Mouse (Mus musculus): Measurements from ENCODE around the gene Osbpl2.

The Osbpl2 gene

DNA sequence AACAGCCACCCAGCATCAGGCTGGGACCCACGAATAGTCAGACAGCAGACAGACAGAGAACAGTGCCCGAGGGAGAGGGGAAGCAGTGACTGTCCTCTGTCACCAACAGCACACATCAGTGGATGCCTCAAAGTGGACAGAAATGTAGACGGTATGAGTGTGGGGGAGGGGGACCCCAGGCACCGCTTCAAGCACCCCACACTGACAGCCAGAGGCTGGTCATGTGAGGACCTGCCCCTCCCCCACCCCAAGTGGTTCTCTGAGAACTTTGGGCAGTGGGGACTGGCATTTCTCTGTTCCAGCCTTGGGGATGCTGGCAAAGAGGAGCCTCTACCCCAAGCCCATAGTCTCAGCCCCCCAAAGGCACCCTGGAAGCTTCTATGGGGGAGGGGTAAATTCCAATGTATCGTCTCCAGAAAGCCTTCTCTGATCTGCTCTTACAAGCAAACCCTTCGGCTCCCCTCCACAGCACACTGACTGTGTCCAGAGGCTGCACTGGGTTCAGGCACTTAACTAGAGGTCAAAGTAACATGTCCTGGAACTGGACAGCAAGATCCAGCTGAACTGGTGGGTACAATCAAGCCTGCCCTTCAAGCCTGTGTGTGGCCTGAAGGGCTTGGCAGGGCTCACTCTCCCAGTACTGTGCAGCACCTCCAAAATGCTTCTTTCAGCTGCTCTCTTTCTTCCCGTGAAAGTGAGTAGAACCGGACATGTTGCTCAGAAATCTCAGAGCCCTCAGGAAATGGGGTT lies 13.5 kb upstream of the Osbpl2 start:
- no peak for DNase-seq

DNA sequence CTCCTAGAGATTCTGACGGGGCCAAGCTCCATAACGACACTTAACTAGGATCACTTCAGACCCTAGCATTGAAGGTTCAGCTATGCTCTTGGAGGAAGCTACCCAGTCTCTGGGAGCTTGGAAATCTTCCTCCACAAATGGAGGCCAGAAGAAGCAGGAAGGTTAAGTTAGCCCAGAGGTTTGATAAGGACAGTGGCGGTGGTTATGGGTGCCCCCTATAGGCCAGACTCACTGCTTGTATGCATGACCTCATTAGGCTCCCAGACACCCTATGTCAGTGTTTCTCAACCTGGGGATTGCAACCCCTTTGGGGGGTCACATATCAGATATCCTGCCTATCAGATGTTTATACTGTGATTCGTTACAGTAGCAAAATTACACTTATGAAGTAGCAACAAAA lies 12.0 kb upstream of the Osbpl2 start:
- DNase-seq = no peak

DNA sequence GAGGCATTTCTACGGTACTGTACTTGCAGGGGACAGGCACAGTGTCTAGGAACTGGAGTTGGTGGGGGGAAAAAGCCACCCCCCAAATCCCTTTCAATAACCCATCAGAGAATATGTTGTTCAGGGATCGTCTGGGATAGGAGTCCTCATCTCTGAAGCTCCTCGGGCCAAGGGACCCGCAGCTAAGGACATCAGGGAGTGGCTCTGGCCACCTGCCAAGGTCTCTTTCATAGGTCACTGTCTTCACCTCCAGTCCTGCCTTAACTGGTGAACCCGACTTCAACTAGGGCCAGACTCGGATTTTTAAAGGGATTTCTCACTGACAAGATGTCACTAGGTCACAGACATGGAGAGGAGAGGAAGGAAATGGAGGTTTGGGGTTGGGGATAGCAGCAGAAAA lies 10.8 kb upstream of the Osbpl2 start:
- no peak for DNase-seq

DNA sequence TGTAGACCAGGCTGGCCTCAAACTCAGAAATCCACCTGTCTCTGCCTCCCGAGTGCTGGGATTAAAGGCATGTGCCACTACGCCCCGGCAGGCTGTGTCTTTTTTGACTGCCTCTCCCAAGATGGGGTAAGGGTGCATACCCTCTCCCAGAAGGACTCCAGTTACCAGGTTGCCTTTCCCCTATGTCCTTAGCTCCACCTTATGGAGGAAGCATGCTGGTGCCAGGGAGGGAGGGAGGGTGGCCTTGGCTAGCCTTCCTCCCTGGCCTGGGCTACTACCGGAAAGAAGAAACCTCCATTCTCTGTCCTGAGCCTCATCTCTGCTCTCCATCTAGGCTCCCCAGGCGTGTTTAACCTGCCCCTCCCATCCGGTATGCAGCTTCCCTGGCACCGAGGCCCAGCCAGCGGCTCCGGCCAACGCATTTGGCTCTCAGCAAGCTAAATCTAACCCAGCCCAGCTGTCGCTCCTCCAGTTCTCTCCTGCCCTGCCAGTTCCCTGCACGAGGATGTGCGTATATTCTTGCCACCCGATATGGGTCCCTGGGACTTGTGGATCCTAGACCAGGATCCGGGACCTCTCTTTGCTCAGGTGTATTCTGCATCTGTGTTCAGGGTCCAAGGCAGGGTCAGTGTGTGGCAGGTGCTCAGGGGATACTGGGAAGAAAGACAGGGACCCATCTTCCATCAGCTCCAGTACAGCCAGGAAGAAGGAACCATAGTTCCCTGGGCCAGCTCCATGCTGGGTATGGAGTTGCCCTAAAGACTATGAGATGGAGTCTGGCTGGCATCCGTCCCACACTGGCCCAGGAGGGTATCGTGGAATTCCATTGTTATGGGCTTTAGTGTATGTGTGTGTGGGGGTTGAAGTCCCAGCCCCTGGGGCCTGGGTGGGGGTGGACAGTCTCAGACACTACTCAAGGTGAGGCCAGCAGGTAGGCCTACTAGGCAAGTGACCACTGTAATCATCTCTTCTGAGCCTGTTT lies 4.9 kb upstream of the Osbpl2 start:
- peak; percentile 79 for DNase-seq

DNA sequence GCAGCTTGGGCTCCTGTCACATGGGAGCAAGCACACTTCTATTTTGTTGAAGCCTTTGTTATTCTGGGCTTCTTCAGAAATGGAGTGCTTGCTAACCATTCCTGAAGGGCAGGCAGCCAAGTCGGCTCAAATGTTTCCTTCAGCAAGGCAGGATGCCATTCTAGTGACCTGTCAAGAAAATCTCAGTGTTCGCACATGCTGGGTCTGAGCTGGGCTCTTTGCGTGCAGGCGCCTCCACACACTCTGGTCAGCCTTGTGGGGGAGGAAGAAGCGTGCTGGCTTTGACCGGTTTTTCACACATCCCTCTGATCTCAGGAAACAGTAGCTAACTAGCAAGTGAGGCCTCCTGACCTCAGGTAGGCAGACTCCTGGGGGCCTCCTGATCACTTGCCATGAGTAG lies 3.8 kb upstream of the Osbpl2 start:
- no peak for DNase-seq

DNA sequence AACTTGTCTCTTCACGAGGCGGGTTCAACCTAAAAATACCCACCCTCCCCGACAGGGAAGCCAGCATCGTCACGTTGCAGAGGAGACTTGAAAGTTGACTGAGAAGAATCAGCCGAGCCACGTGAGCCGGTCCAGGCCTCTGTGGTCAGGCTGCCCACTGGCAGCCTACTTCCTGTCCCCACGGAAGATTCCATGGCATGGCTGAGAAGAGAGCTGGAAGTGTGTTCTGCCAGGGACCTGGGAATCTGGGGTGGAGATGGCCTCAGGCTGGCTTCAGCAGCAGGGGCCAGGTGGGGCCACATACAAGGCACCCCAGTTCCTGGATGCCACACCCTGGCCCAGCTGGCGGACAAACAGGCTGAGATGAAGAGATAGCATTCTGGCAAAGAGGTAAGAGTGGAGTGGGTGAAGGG lies 3.0 kb upstream of the Osbpl2 start:
- no peak for DNase-seq

DNA sequence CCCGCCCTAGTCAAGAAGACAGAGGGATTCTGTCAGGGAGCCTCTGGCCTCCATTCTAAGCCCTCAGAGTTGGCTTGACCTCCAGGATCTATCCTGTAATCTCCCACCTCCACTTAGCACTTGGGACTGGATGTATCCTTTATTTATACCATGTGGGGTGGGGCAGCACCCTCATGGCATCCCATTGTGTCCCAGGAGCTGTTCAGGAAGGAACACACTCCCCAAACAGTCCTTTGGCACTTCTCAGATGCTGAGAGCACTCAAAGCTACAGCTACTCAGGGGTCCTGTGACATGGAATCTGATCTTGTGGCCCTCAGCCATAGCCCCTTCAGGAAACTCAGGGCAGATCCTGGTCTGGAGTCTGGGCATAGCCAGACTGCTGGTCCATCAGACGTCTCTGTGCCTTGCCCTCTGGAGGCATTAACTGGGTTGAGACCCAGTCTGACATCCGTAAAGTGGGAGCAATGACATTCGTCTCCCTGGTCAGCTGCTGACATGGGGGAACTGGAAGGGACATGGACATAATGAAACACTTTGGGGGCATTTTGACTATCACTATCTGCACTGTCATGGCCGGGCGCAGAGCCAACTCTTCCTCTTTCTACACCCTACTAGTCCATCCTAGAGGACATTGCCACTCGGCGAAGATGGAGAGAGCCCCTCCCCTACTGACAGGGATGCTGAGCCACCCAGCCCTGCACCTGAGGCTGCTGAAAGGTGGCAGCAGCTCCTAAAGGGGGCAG lies 2.2 kb upstream of the Osbpl2 start:
- DNase-seq = no peak

DNA sequence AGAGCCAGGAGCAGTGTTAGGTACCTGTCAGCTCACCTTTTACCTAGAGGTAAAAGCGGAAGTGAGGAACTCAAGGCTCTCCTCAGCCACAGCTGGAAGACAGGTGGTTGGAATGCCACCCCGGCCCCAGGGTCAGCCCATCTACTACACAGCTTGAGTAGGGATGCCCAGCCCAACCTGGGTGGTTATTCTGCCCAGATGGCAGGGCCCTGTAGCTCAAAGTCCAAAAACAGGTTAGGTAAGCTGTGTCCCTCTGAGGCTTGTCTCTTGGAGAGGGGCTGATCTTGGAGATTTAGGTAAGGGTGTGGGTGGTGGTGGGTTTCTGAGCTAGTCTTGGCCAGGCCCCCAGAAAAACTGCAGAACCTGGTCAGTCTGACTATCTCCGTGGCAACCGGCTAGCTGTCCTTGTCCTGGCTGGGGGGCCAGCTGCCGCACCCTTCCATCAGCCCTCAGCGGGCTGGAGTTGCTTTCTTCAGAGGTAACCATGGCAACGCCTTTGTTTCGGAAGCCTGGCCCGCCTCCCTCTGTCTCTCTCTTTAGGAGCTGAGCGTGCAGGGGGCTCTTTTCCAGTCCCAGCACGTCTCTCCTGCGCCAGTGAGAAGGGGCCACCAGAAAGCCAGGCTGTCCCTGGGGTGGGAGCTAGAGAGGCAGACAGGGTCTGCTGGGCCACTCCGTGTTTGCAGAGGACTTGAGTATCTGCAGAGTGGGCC lies 1.5 kb upstream of the Osbpl2 start:
- peak; percentile 67 for DNase-seq

DNA sequence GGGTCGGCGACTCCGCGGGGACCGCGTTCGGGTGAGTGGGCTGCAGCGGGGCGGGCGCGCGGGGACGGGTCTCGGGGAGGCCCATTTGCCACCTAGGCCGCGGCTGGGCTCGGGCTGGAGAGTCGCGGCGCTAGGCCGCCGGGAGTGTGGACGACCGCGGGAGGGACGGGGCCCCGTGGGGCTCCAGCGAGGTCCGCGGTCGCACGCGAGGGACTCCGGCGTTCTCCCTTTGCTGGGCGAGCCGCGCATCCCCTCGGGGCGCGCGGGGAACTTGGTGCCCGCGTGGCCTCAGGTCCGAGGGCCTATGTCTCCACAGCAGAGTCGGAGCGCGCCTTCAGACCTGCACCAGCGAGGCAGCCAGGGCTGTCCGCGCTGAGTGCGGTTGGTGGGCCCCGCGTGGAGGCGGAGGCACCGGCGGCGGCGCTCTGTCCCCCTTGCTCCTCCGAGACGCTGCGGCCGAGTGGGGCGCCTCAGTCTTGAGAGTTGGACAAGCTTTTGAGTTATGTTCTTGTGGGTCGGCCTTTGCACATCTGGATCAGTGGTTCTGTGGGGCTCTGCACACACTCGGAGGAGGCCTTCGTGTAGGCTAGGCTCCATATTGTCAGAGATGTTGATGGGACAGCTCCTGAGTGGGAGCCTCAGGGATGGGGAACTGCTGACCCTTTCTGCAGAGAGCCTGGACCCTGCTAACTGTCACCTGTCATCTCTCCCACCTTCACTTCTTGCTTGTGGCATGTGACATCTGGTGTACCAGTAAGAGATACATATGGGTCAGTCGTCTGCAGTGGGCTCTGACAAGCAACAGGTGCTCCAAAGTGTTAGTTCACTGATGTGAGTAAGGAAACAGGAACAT lies 559 bp downstream of the Osbpl2 start:
- no peak for DNase-seq

DNA sequence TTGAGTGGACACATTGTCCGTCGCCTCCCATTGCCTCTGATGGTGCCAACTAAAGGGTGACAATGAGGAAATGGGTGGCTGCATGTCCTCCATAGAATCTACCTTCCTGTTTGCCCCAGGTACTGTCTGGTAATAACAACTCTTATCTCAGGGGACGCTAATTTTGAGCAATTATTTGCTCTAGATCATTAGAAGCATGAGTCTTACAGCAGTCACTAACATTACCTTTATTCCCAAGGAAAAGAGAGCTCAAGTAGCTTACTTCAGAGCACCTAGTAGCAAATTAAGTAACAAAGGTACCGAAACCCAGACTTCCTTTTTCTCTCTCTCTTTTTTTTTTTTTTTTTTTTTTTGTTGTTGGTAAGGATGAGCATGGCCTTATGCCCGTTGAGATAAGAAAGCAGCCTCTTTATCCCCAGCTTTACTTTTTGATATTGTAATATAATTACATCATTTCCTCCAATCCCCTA lies 1.2 kb downstream of the Osbpl2 start:
- no peak for DNase-seq

DNA sequence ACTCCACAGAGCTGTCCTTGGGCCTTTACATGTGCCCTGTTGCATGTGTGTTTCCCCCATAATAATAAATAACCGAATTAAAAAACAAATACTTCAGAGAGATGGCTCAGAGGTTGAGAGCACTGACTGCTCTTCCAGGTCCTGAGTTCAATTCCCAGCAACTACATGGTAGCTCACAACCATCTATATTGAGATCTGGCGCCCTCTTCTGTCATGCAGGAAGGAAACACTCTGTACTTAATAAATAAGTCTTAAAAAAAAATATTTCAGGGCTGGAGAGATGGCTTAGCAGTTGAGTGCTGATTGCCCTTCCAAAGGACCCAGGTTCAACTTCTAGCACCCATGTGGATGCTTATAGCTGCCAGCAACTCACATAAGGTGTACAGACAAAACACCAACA lies 5.1 kb downstream of the Osbpl2 start:
- no peak for DNase-seq

DNA sequence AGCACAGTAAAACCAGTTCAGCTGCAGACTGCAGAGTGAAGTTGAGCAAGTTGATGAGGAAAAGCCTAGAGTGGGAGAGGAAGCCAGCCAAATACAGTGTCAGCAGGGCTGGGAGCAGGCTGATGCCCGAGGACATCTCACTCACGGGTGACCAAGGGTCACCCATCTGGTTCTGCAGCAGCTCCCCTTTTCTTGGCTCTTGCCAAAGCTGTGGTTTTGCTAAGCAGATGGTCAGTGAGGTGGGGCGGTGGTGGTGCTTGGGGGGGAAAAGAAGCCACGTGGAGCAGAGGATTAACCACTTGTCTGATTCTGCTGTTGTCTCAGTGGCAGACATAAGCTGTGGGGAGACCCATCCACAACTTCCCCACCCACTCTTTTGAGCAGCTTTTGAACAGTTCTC lies 7.1 kb downstream of the Osbpl2 start:
- no peak for DNase-seq

DNA sequence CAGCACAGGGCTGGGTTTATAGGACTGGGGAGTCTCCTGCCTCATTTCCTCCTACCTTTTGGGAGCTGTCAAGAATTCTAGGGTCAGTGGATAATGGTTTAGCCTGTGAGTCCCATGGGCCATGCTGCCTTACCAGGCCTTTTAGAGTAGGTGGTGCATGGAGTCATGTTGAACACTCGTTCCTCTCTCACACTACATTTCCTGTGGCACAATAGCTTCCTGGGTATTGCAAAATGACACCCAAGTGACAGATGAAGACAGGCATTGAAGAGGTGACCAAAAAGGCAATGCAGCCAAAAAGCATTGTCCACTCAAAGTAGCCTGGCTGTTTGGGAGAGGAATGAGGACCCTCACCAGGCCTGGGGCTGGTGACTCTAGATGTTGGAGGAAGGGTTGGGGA lies 8.6 kb downstream of the Osbpl2 start:
- no peak for DNase-seq

DNA sequence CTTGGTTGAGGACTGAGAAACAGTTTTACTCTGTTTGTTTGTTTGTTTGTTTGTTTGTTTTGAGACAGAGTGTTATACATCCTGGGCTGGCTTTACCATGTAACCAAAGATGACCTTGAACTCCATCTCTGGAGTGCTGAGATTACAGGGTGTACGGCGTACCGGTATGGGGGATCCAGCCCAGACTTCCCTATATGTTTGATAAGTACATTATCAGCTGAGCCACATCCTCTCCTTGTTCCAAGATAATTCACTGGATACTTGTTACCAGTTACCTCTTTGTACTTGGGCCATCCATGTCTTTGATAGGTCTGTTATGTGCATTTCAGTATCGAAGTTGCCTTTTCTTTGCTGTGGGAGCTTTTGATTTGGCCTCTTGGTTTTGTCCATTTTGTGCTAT lies 14.1 kb downstream of the Osbpl2 start:
- no peak for DNase-seq

DNA sequence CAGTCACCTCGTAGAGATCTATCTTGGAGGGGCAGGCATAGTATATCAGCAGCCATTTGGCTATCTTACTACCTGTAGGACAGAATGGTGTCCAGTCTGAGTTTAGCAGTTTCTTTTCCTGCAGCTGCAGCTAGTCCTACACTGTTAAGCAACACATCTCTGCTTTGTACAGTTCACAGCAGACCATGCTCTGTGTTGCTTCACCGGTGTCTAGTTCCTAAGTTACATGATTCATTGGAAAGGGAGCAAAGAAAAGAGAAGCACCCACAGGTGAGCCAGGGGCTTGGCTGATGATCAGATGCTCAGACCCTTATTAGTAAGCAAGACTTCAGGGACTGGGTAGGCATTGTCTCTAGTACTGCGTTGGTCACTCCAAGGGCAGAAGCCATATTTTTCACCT lies 14.8 kb downstream of the Osbpl2 start:
- no peak for DNase-seq

DNA sequence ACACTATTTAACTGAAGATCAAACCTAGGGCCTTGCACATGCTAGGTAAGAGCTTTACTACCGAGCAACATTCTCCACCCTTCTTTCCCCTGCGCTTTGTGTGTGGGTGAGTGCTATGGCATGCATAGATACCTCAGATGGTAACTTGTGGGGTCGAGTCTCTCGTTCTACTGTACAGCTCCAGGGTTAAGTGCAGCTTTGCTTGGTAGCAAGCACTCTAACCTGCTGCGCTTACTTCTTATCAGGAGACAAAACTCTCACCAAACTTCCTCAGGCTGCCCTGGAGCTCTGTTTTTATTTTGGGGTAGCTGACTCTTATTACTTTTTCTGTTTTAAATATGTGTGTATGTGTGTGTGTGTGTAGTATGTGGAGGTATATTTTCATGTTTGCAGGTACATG lies 16.3 kb downstream of the Osbpl2 start:
- DNase-seq = no peak

DNA sequence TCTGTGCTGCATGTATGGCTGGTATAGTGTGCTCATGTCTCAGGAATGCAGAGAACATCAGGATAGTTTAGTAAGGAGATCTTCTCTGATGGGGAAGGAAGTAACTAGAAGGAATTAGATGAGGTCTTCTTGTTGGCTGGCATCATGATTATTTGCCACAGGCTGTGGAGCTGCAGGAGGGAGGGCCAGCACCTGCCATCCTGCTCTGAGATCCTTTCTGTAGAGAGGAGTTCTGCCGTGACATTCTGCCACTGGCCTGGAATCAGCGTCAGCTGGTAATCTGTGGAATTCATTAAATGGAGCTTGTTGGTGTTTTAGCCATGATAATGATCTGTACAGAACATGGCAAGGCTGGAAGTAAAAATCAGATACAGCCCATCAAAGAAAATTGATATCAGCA lies 27.0 kb downstream of the Osbpl2 start:
- DNase-seq = no peak

DNA sequence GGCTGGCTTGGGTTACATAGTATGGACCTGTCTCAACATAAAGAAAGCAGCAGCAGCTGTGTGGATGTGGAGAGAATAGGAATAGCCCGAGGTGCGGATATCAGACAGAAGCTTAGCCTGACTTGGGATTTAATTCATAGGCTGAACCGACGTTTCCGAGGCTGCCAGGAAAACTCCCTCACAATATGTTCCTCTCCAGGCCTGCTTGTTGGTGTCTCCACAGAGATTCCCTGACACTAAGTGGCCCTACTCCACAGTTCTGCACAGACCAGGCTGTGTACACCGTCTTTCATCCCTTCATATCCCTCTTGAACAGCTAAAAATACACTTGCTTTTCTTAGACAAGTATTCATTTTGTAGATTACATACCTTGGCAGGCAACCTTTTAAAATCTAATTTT lies 28.3 kb downstream of the Osbpl2 start:
- peak; percentile 16 for DNase-seq

DNA sequence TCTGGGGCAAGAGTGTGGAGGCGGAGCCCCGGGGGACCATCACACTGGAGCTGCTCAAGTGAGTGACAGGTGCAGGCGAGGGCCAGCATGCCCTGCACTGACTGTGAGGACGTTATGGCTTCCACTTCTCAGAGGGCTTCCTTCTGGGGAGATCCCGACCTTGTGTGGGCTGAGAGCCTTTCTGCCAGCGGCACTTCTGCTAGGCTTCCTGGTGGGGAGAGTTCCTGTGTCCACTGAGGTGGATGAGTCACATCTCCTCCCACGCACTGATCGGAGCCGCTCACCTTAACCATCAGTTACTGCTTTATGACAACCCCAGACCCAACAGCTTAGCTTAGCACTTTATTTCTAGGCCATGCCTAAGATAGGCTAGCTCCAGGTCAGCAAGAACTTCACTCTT lies 29.4 kb downstream of the Osbpl2 start:
- DNase-seq = no peak

DNA sequence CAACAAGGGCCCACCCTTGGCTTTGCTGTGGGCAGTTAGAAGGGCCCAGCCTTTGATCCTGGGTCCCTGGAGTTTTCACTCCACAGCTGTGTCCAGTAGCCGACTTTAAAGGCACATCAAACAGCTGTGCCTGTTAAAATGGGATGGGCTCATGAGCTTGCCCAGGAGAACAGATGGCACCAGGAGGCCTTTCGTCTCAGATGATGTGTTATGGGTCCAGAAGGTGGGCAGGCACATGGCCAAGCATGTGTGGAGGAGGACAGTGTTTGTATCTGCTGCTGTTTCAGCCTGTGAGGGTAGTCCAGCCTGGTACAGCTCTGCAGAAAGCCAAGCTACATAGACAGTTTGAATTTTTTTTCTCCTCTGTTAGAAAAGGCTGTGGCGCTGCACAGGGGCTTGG lies 35.7 kb downstream of the Osbpl2 start:
- peak; percentile 49 for DNase-seq

DNA sequence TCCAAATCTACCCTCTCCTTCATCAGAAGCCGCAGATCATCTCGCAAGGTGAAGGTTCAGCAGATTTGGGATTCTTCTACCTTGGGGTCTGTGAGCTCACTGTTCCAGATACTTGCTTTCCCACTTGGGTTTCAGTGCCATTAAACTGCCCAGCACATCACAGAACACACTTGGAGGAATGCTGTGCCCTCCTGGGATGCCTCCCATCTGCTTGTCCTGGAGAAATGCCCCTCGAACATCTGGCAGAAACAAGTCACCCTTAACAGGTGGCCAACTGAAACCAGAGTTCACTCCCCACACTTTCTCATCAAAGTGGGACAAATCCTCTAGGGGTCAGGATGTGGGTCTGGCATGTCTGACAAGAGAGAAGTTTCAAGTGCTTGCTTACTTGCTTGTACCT lies 39.5 kb downstream of the Osbpl2 start:
- DNase-seq = no peak

DNA sequence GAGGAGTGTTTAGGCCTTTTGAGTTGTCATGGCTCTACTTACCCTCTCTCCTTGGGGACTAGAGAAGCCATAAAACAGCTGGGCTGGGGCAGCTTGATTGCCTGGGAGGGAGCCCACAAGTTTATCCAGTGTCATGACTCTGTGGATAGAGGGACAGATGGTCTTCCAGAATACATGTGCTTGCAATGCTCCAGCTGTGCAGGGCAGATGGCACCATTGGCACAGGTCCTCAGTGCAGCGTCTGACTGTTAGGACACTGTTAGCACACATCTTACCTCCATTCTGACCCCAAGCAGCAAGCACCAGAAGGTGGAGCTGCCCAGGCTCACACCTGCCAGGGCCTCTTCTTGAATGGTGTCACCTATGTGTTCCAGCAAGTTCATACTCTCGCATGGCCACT lies 46.7 kb downstream of the Osbpl2 start:
- no peak for DNase-seq
